Mouse (Mus musculus): Measurements from ENCODE around the gene Eif1ad.
"Not testable (repeated sequence)": the region's sequence is repeated elsewhere in the genome, so short reads cannot be mapped to it uniquely, and the experiment has no call there.

Gene Eif1ad

GRCm38 (mm10) chr19:5366175-5367052, at the start of gene Eif1ad:
Gene Eif1ad, plus strand, starts transcription at chr19:5366741.
- peak; percentile 94 for DNase-seq (ENCODE audit: extremely low read depth, low read depth)

DNA sequence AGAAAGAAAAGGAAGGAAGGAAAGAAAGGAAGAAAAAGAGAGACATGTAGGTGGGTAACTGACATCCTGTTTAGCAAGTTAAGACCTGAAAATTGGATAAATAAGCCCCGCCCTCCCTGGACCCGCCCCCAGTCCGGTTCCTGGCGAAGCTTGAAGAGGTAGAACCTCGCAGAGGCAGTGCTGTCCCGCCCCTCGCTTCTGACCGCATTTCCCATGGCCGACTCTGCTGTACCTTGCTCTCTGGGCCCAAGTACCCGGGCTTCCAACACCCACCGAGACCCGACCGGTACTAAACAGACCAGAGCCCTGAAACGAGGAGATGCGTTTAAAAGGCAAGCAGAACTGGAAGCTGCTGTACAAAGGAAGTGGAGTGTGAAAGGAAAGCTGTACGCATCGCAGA, 42.7 kb upstream of the Eif1ad start:
- DNase-seq (ENCODE audit: extremely low read depth, low read depth), result no peak

DNA sequence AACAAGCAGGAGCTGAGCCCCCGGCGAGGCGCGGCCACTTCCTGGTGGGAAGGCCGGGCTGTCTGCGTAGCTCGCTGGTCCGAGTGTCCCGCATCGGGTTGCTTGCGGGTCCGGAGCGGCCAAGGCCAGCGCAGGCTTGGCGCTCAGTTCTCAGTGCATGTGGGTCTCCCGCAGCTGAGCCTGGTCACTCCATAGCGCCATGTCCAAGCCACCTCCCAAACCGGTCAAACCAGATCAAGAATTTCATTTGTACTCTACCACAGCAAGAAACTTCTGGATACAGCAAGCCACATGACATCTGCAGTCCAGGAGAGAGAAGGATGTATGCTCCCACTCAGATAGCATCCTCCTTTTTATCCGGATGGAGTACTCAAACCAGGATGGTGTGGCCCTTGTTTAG, 38.6 kb upstream of the Eif1ad start:
- DNase-seq (ENCODE audit: extremely low read depth, low read depth), result no peak

DNA sequence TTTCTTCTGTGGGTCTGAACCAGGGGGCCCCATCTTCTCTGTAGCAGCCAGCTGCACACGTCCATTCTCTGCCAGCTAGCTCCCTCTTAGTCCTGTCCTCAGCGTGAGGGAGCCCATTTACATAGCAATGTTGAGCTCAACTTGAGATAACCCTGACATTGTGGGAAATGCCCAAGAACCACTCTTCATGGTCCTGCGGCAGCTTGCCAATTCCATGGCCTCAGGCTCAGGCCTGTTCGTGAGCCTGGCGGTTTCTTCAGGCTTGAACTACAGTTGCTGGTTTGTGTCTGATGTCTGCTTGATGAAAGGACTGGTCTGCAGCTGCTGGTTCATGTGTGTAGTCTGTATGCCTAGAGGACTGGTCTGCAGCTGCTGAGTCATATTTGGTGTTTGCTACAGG, 31.8 kb upstream of the Eif1ad start:
- no peak for DNase-seq (ENCODE audit: extremely low read depth, low read depth)

- DNase-seq (ENCODE audit: extremely low read depth, low read depth), result no peak
These were observed 31.1 kb upstream of the Eif1ad start, which contains the start of gene Catsper1 for GRCm38 (mm10) chr19:5335441-5335840. Gene Catsper1, plus strand, starts transcription at chr19:5335741.

DNA sequence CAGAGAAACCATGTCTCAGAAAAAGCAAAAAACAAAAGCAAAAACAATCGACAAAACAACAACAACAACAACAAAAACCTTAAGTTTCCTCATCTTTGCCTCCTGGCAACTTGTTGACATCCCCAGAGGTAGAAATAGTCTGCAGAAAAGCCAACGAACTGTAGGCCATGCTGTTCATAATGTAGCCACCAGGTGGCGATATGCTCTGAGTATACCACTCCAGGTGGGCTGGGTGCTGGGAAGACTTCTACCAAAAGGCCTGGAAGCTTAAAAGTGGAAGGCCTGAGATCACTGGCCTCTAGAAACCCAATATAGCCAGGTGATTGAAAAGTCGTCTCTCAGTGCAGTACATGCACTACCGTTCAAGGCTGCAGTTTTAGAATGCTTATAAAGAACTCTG, 28.6 kb upstream of the Eif1ad start:
- DNase-seq (ENCODE audit: extremely low read depth, low read depth), result peak; percentile 50

- no peak for DNase-seq (ENCODE audit: extremely low read depth, low read depth)
These were observed 25.2 kb upstream of the Eif1ad start for GRCm38 (mm10) chr19:5341360-5341759.

- DNase-seq (ENCODE audit: extremely low read depth, low read depth), result no peak
These were observed 21.0 kb upstream of the Eif1ad start for GRCm38 (mm10) chr19:5345297-5346131.

- DNase-seq (ENCODE audit: extremely low read depth, low read depth), result no peak
These were observed 18.5 kb upstream of the Eif1ad start for GRCm38 (mm10) chr19:5348064-5348463.

- DNase-seq (ENCODE audit: extremely low read depth, low read depth), result peak; percentile 41
These were observed 17.7 kb upstream of the Eif1ad start for GRCm38 (mm10) chr19:5348526-5349501.

DNA sequence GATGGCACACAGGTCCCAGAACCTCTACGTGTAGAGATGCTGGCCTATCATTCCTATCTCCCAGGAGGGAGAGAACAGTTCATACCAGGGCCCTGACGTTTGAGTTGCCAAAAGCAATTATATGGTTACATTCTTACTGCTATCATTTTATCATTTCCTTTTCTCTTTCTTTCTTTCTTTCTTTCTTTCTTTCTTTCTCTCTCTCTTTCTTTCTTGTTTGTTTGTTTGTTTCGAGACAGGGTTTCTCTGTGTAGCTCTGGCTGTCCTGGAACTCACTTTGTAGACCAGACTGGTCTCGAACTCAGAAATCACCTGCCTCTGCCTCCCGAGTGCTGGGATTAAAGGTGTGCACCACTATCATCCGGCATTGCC, 17.1 kb upstream of the Eif1ad start, which contains the start of gene Cst6:
Gene Cst6 (minus strand): TSS at position 73 of the 372 bp plus-strand sequence.
- not testable (repeated sequence) for DNase-seq (ENCODE audit: extremely low read depth, low read depth)

GRCm38 (mm10) chr19:5353609-5354008, 12.9 kb upstream of the Eif1ad start:
- DNase-seq (ENCODE audit: extremely low read depth, low read depth), result no peak

GRCm38 (mm10) chr19:5356080-5356479, 10.5 kb upstream of the Eif1ad start:
- DNase-seq (ENCODE audit: extremely low read depth, low read depth), result no peak

DNA sequence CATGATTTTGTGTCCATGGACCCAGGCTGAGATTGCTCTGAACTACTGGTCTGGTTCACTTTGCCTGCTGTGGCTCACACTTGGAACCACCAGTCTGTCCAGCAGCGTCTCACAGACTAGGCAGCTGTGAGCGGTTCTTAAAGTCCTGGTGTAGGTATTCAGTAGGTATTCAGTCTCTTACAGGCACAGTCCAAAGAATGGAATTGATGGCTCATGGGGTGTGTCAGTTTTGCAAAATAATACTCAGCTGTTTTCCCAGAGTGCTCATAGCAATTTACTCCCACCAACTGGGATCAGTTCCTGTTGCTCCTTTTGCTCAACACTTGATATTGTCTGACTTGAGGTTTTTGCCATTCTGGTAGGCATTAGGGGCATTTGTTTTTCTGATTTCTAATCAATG, 4.4 kb upstream of the Eif1ad start:
- no peak for DNase-seq (ENCODE audit: extremely low read depth, low read depth)

- DNase-seq (ENCODE audit: extremely low read depth, low read depth), result no peak
These were observed 2.4 kb upstream of the Eif1ad start for GRCm38 (mm10) chr19:5364124-5364523.

- no peak for DNase-seq (ENCODE audit: extremely low read depth, low read depth)
These were observed 790 bp upstream of the Eif1ad start for GRCm38 (mm10) chr19:5365751-5366150.

- DNase-seq (ENCODE audit: extremely low read depth, low read depth), result no peak
These were observed 465 bp downstream of the Eif1ad start, which contains the start of gene Banf1 for GRCm38 (mm10) chr19:5367053-5367359. Gene Banf1, minus strand, starts transcription at chr19:5367168.

GRCm38 (mm10) chr19:5367455-5367854, 914 bp downstream of the Eif1ad start:
- no peak for DNase-seq (ENCODE audit: extremely low read depth, low read depth)

GRCm38 (mm10) chr19:5370932-5371331, 4.4 kb downstream of the Eif1ad start:
- no peak for DNase-seq (ENCODE audit: extremely low read depth, low read depth)

DNA sequence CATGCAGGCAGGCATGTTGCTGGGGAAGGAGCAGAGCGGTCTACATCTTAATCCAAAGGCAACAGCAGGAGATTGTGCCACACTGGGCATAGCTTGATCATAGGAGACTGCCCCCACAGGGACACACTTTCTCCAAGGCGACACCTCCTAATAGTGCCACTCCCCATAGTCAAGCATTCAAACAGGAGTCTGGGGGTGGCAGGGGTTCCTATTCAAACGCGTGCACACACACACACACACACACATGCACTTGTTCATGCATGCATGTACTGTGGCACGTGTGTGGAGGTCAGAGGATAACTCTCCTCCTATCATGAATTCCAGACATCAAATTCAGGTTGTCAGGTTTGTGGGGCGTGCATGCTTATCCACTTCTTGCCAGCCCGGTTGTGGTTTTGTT, 6.2 kb downstream of the Eif1ad start:
- DNase-seq (ENCODE audit: extremely low read depth, low read depth), result no peak

DNA sequence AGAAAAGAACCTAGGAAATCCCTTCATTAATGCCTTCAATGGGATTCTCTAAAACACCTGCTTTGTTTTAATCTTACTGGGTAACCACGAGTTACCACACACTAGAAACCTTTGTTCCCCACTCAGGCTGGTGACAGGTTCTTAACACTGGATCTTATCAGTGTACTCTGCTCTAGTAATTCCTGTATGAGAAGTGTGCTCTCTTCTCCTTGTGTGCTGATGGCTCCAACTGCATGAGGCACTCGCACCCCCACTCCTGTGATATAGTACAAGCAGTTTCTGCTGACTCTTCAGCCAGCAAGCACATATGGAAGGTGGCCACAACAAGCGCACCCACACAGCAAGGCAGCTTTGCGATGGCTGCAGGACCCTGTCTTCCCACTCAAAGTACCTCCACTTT, 7.6 kb downstream of the Eif1ad start:
- no peak for DNase-seq (ENCODE audit: extremely low read depth, low read depth)
